Mouse (Mus musculus) intestine, postnatal 0 days (tissue): ENCODE measurements around the gene Celsr3. TPM values are rescaled to one million over a fixed set of nuclear protein-coding genes. Genes with fewer than 3 reads are reported as not detected.
A peak's percentile ranks its signal among the peaks of the same experiment; 100 is the strongest.

Experiments used
- ATAC-seq: fragments of 200-750 bp; cut with Nextera tagmentation; 2 replicates; pipeline ENCODE4 v1.8.0; 2017; ENCODE audit warnings: mild to moderate bottlenecking, moderate TSS enrichment, moderate library complexity
- H3K27ac ChIP-seq: fragments of 300-500 bp; sonication (generic); 2 replicates; pipeline ENCODE4 v1.5.1; 2014; ENCODE audit warnings: mild to moderate bottlenecking, low read depth, low read length, moderate library complexity
- H3K27me3 ChIP-seq: fragments of 300-500 bp; sonication (generic); replicated peaks from 2 replicates; pipeline ENCODE4 v1.6.1; 2014; ENCODE audit warnings: low read length, mixed read lengths; ENCODE audit not compliant: control insufficient read depth, insufficient read depth
- H3K36me3 ChIP-seq: fragments of 300-500 bp; sonication (generic); 2 replicates; pipeline ENCODE4 v1.6.1; 2014; ENCODE audit warnings: mild to moderate bottlenecking, moderate library complexity; ENCODE audit not compliant: control insufficient read depth, insufficient read depth
- H3K4me1 ChIP-seq: fragments of 300-500 bp; sonication (generic); replicated peaks from 2 replicates; pipeline ENCODE4 v1.6.1; 2014; ENCODE audit warnings: antibody characterized with exemption, low read length, mixed read lengths; ENCODE audit not compliant: control insufficient read depth, insufficient read depth
- H3K4me2 ChIP-seq: fragments of 300-500 bp; sonication (generic); replicated peaks from 2 replicates; pipeline ENCODE4 v1.6.1; 2014; ENCODE audit warnings: low read depth, mild to moderate bottlenecking, moderate library complexity
- H3K4me3 ChIP-seq: fragments of 300-500 bp; sonication (generic); 2 replicates; pipeline ENCODE4 v1.5.1; 2014; ENCODE audit warnings: low read depth, low read length
- H3K9ac ChIP-seq: fragments of 300-500 bp; sonication (generic); 2 replicates; pipeline ENCODE4 v1.6.1; 2014; ENCODE audit warnings: mild to moderate bottlenecking, low read depth, low read length
- H3K9me3 ChIP-seq: fragments of 300-500 bp; sonication (generic); 2 replicates; pipeline ENCODE4 v1.6.1; 2016; ENCODE audit warnings: mixed run types; ENCODE audit not compliant: control insufficient read depth
- CTCF ChIP-seq: sonication (generic); IDR thresholded peaks from 2 replicates; pipeline ENCODE4 v1.5.1; 2016; ENCODE audit warnings: low read depth, mild to moderate bottlenecking, control low read depth, antibody characterized with exemption, moderate library complexity
- WGBS: fragments of 180-500 bp; shearing (Covaris S2); extraction: QIAGEN DNeasy Blood & Tissue Kit; methylation state at CpG from one replicate; pipeline ENCODE4 v1.1.7; 2014; 5-methylcytosine and 5-hydroxymethylcytosine counted together
- polyA plus RNA-seq: library from polyadenylated mRNA; unstranded; fragments of >200 nt; fragmentation: Nextera tagmentation; extraction: Ambion mirVana; gene quantifications from 2 replicates; pipeline ENCODE4 v1.2.1, GENCODE M21; 2015

The Celsr3 gene
- polyA plus RNA-seq, 1 experiment from 2014 or later = 0.40 TPM

DNA sequence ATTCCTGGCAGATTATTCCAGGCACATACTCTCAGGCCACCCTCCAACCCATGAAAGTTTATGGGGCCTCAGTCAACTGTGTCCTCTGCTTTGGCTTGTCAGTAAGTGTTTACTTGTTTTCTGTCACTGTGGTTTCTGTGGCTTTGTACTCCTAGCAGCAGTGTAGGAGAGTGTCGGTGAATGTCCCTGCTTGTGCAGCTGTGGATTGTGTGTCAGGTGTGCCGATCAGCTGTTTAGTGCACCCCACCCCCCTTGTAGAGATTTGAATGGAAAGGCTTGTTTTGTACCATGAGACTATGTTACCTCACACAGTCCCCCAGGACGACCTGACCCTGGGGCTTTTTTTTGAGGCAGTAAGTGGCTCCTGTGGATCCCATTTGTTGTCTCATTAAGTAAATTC, 33.4 kb upstream of the Celsr3 start:
- Histone ChIP-seq H3K27me3 (no peaks in the 10 kb centered on the region), H3K4me3 (no peak overlapping the region), H3K9ac (no peak overlapping the region), H3K4me1 (peaks cover 16% of the 10 kb centered on the region; the same call in 1 of the 2 replicates), H3K9me3 (no peaks in the 10 kb centered on the region), H3K27ac (no peak overlapping the region), H3K4me2 (no peak overlapping the region), H3K36me3 (peaks cover 16% of the 10 kb centered on the region)
- no peak for TF ChIP-seq CTCF
- 36% methylated on average over 3 of the region's 3 CpGs for WGBS
- no peak for ATAC-seq

DNA sequence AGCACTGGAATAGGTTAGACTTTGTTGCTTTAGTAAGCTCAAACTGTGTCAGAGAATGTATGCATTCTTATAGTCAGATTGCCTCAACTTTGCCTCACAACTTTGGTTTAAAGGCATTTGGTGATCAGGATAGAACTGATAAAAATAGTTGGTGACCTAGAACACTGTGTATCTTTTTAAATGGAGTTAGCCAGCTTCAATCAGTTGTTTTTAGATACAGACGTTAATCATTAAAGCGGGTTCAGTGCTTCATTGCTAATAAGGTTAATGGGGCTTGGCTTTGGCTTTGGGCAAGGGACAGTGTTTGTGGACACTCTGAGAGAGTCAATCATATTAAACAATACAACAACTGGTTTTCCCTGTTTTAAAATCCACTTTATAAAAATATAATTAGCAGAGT, 30.8 kb upstream of the Celsr3 start:
- H3K36me3 ChIP-seq = peaks cover 27% of the 10 kb centered on the region
- ATAC-seq = peak; percentile 25; the same call in 1 of the 2 replicates
- no peak for TF ChIP-seq CTCF
- no peaks in the 10 kb centered on the region for H3K9me3 ChIP-seq
- WGBS = 34% methylated on average over 2 of the region's 2 CpGs
- H3K4me1 ChIP-seq = peaks cover 16% of the 10 kb centered on the region; the same call in 1 of the 2 replicates
- peak overlapping the region; percentile 41; the same call in 1 of the 2 replicates for H3K27ac ChIP-seq
- H3K4me3 ChIP-seq = no peak overlapping the region
- H3K9ac ChIP-seq = no peak overlapping the region
- H3K4me2 ChIP-seq = peak overlapping the region; percentile 56
- H3K27me3 ChIP-seq = no peaks in the 10 kb centered on the region

DNA sequence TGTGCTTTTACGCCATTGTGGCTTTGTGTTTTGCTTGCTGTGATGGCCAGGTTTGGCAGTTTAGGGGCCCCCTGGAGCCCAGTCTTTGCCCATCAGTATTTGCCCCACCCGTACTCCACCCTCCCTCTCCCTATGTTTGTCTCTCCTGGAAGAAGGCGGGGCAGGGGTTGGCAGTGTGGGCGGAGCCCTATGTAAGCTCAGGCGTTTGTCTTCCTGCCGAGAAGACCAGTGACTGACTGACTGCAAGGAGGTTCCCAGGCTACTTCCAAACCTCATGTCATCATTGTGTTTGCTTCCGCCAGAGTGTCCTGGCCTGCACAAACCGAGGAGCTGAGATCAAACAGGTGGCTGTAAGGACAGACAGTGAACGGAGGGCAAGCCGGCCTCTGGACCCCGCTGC, 30.4 kb upstream of the Celsr3 start:
- peaks cover 16% of the 10 kb centered on the region; the same call in 1 of the 2 replicates for H3K4me1 ChIP-seq
- TF ChIP-seq CTCF = no peak
- no peaks in the 10 kb centered on the region for H3K9me3 ChIP-seq
- WGBS = 19% methylated on average over 11 of the region's 11 CpGs
- H3K36me3 ChIP-seq = peaks cover 27% of the 10 kb centered on the region
- H3K4me3 ChIP-seq = peak overlapping the region; percentile 17; the same call in 1 of the 2 replicates
- H3K27me3 ChIP-seq = no peaks in the 10 kb centered on the region
- H3K27ac ChIP-seq = peak overlapping the region; percentile 15; the same call in 1 of the 2 replicates
- no peak overlapping the region; the same call in 1 of the 2 replicates for H3K9ac ChIP-seq
- ATAC-seq = peak; percentile 82
- peak overlapping the region; percentile 56 for H3K4me2 ChIP-seq

DNA sequence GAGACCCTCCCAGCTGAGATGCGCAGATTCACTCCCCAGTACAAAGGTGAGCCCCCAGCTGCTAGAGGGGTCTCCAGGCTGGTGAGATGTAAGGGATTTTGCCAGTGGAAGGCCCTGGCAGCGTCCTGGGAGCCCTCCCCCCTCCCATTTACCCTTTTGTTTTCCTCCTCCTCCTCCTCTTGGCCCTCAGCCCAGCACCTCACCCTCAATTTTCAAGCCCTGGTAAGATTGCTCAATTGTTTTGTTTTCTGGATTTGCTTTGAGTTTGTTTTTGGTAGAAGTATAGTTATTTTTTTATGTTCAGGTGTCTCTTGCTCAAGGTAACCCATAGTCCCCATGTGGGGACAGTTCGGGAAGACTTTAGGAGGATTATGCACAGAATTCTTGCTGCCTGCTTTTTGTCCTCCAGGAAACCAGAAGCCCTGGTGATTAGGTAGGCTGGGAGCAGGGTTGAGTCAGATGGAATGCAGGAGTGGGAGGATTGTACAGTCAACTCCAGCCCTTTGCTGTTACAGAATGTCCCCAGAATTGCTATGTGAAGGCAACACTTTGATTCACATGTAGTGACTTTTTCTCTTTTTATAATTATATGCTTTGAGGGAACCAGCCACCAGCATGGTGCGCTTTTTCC, 29.7 kb upstream of the Celsr3 start:
- H3K36me3 ChIP-seq = peaks cover 34% of the 10 kb centered on the region
- no peak for TF ChIP-seq CTCF
- H3K4me2 ChIP-seq = peak overlapping the region; percentile 56
- no peak overlapping the region for H3K9ac ChIP-seq
- no peaks in the 10 kb centered on the region for H3K27me3 ChIP-seq
- no peak for ATAC-seq
- H3K9me3 ChIP-seq = no peaks in the 10 kb centered on the region
- H3K4me3 ChIP-seq = peak overlapping the region; percentile 17; the same call in 1 of the 2 replicates
- peak overlapping the region; percentile 16; the same call in 1 of the 2 replicates for H3K27ac ChIP-seq
- 74% methylated on average over 4 of the region's 4 CpGs for WGBS
- H3K4me1 ChIP-seq = peaks cover 16% of the 10 kb centered on the region; the same call in 1 of the 2 replicates

DNA sequence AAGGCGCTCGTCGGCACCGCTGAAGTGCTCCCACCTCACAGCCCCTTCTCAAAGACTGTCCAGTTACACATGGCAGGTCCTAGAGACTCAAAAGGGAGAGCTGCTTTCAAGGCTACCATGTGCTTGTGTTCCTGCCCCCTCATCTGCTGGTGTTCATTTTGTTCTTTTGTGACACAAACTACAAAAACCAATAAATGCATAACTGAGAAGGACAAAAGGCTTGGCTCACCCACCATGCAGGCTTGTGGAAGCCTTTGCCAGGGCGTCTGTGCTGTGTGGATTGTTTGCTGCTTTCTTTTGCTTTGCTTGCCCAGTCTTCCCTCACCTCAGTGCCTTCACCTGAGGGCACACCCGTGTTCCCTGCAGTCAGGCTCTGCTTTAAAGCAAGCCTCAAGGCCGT, 28.6 kb upstream of the Celsr3 start:
- TF ChIP-seq CTCF = no peak
- H3K4me1 ChIP-seq = peaks cover 16% of the 10 kb centered on the region; the same call in 1 of the 2 replicates
- no peaks in the 10 kb centered on the region for H3K27me3 ChIP-seq
- H3K9me3 ChIP-seq = no peaks in the 10 kb centered on the region
- peaks cover 38% of the 10 kb centered on the region for H3K36me3 ChIP-seq
- ATAC-seq = no peak
- no peak overlapping the region for H3K9ac ChIP-seq
- H3K4me2 ChIP-seq = no peak overlapping the region
- H3K4me3 ChIP-seq = no peak overlapping the region
- no peak overlapping the region for H3K27ac ChIP-seq
- 86% methylated on average over 7 of the region's 7 CpGs for WGBS

DNA sequence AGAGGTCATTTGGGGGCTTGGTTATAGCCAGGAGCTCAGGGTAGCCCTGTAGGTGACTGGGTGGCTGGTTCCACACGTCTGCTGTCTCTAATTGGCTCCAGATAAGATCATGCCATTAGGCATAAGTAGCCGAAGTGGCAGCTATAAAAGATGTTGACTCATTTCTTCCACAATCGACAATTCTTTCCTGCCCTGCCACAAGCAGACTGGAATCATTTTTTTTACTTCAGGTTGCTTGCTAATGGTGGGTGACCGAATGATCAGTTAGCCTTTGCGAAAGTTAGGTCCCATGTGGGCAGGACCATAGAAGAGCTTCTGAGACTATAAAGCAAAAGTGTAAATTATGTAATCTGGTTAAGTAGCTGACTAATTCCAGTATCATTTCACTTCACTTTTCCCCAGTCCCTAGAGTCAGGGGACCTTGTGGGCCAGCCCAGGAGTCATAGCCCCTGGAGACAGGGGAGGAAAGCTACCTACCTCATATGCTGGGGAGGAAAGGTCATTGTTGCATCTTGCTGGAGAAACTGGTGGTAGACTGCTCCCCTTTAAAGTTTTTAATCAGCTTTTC, 27.5 kb upstream of the Celsr3 start:
- no peak for TF ChIP-seq CTCF
- Histone ChIP-seq H3K9ac (no peak overlapping the region), H3K36me3 (peaks cover 40% of the 10 kb centered on the region), H3K4me1 (peaks cover 16% of the 10 kb centered on the region; the same call in 1 of the 2 replicates), H3K27ac (no peak overlapping the region), H3K4me3 (no peak overlapping the region), H3K9me3 (no peaks in the 10 kb centered on the region), H3K27me3 (no peaks in the 10 kb centered on the region), H3K4me2 (no peak overlapping the region)
- no peak for ATAC-seq
- WGBS = 45% methylated on average over 5 of the region's 5 CpGs
